Mouse (Mus musculus) frontal cortex, adult 2 months (tissue): Measurements from ENCODE around the gene Snrpb. TPM values are rescaled to one million over a fixed set of nuclear protein-coding genes. Genes with fewer than 3 reads are reported as not detected.

Experiments used
- DNase-seq, 2 experiments: peaks; one replicate each; pipeline ENCODE4 v3.0.0; 2022; ENCODE audit warnings: low spot score in 1 of 2; ENCODE audit errors: extremely low spot score in 1 of 2
- polyA plus RNA-seq: library from polyadenylated mRNA; depleted of rRNA; stranded (reverse); fragments of >200 nt; gene quantifications from 2 replicates; pipeline ENCODE4 v1.2.3, GENCODE M21; 2012; rRNA removed

The Snrpb gene
- polyA plus RNA-seq = 125 and 136 TPM in 2 replicates

- DNase-seq = peak; percentile 78 to 93
These were observed at the start of gene Snrpb for GRCm38 (mm10) chr2:130178706-130179506. TSS of gene Snrpb (minus strand) at chr2:130179403.

GRCm38 (mm10) chr2:130211581-130211980, 32.4 kb upstream of the Snrpb start:
- peak; percentile 16 to 17 for DNase-seq

- DNase-seq = no peak
These were observed 30.4 kb upstream of the Snrpb start for GRCm38 (mm10) chr2:130209636-130210035.

DNA sequence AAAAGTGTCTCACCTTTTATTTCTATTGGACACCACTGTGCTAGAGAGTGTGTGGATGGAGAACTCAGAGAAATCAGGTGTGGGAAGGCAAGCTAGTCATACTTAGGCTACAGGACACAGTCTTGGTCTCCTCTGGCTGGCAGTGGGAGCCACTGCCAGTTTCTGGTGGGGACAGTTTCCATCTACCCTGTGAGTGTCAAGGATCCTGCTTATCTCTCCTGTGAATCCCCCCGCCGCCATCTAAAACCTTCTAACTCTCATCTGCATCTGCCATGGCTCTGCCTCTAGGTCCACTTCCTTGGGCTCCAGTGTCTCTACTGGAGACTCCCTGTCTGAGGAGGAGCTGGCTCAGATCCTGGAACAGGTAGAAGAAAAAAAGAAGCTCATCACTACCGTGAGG, 28.8 kb upstream of the Snrpb start:
- DNase-seq = no peak

- no peak for DNase-seq
These were observed 28.2 kb upstream of the Snrpb start for GRCm38 (mm10) chr2:130207376-130207775.

DNA sequence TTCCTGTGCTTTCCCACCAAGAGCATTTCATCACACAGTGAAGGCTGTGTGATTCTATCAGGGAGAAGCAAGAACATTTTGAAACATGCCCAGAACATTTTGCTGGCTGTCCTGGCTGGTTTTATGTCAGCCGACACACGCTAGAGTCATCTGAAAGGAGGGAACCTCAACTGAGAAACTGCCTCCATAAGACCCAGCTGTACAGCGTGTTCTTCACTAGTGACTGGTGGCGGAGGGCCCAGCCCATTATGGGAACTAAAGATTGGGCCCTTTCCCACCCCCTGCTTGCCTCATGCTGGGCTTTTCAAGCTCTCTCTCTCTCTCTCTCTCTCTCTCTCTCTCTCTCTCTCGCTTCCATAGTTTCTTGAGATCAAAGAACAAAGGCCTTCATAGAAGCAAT, 21.8 kb upstream of the Snrpb start:
- no peak for DNase-seq

DNA sequence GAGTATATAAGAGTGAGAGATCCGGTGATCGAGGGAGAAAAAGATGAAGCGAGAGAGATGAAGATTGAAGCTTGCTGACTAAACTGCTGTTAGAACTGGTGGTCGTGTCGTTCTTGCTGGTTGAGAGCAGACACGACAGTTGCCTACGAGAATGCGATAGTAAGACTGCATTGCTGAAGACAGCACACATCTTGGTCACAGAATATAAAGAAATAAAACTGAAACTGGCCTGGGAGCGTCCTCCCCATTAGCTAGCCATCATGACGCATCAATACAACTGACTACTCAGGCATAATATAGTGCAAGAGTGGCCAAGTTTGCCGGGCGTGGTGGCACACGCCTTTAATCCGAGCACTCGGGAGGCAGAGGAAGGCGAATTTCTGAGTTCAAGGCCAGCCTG, 15.7 kb upstream of the Snrpb start, which contains the start of gene Tmc2:
Gene Tmc2, plus strand, starts transcription at position 301 of the 400 bp plus-strand sequence.
- DNase-seq = no peak

DNA sequence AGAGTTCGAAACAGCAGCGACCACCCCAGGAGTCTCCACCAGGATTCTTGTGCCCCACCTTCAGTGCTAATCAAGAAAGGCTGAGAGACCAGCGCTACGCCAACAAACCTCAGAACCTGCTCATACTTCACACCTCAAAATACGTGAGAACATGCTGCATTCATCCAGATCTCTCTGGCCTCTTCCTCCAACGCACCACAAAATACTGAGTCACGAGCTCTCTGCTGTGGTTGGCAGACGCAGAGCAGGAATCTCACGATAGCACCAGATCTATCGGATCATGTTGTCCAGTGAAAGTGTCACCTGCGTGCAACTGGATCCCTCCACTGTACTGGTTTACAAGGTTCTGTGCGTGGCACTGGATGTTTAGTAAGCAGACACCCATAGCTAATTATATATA, 9.2 kb upstream of the Snrpb start:
- DNase-seq = no peak

- no peak for DNase-seq
These were observed 360 bp upstream of the Snrpb start for GRCm38 (mm10) chr2:130179507-130180019.

DNA sequence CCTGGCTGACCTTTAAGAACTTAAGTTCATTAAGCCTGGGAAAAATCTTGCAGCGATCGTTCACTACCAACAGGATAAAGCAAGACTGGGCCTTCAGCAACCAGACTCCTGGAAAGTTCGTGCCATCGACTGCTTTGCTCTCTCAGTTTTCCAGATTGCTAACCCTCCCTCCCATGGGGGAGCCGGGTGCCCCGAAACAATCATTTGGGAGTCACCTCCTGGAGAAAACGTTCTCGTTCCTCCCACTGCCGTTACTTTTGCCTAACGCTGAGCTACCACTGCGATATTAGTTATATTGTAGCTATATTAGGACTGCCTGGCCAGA, 860 bp downstream of the Snrpb start:
- no peak for DNase-seq

DNA sequence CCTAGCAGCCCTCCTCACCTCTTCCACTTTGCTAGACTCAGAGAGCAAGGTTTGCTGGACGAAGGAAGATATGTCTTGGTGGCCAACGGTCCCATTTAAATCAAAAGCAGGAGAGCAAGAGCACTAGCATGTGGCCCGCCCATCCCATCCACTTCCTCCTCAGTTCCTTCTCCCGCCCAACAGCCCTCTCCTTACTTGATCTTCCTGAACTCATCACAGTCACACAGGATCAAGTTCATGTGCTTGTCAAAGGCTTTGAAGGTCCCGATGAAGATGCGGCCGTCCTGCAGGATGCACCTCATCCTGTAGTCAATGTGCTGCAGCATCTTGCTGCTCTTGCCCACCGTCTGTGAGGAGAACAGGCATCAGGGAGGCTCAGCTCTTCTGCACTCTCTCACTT, 2.4 kb downstream of the Snrpb start:
- no peak for DNase-seq

DNA sequence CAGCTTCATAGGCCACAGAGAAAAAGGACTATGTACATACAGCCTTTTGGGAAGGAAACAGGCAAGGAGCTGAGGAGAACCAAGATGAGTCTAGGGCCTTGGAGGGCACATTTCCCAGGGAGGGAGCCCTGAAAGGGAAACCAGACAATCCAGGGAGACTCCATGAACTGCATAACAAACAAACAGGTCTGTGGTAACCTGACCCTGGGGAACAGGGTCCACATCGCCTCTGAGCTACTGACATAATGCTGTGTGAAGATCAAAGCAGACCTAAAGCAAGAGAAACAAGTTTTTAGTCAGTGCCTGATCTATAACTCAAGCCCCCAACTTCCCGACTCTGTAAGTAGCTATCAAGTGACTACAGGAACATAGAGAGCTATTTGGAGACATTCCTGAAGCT, 7.5 kb downstream of the Snrpb start:
- no peak for DNase-seq

DNA sequence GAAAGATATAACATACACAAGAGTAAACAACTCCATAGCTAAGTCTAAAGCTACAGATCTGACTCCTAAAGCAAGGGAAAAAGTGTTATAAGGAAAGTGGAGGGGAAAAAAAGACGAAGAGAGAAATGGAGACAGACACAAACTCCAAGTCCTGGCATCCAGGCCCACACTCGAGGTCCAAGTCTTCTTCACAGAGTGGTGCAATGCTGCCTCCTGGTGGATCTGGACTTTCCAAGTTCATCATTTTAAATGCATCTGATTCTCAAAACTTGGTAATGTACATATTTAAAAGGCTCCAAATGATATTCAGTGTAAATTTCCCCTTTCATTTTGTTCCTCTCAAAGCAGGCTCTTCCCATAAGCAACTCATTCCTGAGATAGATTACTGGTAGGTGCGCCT, 11.3 kb downstream of the Snrpb start:
- peak; percentile 29 to 89 for DNase-seq

- DNase-seq = peak; percentile 30 to 68
These were observed 12.6 kb downstream of the Snrpb start for GRCm38 (mm10) chr2:130166311-130167214.

- DNase-seq = no peak
These were observed 16.5 kb downstream of the Snrpb start for GRCm38 (mm10) chr2:130162701-130163100.

DNA sequence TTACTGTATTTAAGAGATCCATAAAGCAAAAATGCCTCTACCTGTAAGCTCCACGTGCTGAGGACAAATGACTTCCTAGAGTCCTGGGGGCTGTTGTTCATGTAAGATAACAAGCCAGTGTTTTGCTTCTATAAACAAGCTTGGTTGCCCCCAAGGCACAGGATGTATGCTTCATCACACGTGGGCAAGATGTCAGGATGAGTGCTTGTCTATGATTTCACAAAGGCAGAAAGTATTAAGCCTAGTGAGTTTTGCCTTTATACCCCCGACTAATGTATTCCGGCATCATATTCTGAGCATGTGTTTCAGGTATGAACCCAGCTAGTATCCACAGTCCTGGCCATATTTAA, 21.1 kb downstream of the Snrpb start:
- DNase-seq = no peak

DNA sequence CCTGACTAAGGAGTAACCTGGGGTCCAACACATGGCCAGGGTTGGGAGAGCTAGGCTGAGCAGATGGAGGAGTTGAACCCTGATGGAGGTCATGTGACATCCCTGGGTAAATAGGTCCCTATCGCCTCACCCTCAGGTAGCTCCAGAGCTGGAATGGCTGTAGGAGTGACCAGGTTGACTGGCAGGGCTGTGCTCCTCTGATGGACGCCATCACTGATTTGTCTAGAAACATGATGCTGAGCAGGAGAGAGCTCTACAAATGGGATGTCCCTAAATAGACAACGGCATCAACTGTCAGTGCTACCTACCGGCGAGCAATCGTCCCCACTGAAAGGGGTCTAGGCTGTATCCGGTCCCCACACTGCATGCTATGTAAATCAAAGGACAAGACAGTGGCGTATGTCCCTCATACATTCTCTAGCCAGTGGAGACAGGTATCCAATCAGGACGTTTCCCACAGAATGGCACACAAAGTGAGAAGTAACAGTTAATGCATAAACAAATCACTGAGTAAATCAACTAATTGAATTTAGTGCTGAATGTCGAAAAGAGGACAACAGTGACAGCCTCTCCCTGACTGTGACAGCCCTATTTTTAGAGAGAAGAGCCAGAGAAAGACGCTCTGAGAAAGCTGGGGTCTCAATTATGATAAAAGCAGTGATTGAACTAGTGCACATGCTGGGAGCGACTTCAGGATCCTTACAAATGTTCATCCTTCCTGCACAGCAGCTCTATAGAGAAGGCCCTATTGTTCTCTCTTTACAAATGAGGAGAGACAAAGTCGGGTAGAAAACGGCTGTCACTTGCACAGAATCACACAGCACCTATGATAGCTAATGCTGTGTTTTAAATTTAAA, 21.7 kb downstream of the Snrpb start:
- no peak for DNase-seq

DNA sequence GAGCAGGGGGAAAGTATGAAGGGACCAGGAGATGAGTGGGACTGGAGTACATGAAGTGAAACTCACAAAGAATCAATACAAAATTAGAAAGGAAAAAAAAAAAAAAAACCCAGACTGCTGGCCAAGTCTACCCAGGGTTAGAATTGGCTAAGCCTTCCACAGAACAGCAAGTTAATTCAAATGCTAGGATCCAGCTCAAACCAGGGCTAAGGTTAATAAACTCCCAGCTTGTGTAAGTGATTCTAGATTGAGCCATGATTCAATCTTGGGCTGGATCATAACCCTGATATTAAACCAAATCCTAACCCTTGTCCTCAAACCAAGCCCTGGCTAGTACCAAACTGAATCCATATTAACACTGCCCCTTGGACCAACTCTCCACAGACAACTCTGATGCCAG, 23.4 kb downstream of the Snrpb start:
- DNase-seq = no peak

DNA sequence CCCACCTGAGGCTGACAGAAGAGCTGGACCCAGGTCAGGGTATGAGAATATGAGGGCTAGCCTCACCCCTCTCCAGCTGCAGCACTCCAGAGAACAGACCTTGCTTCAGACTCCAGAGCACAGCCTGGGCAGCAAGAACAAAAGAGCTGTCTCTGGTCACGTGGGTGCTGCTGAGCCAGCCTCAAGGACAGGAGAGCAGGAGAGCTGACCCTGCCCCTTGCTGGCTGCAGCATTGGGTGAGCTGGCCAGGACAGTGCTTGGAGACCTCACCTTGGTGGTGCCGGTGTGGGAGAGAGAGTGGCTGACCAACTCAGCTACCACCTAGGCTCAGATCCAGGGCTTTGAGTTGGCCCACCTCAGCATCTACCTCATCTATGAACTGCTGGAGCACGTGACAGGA, 24.0 kb downstream of the Snrpb start:
- no peak for DNase-seq

GRCm38 (mm10) chr2:130146089-130146668, 33.0 kb downstream of the Snrpb start:
- DNase-seq = no peak
